Mouse (Mus musculus) erythroblast, embryonic 14.5 days (primary cell): ENCODE measurements around the gene Pla2r1.

Experiments used
- GATA1 ChIP-seq: IDR thresholded peaks from 2 replicates; pipeline ENCODE4 v1.6.1; 2012; ENCODE audit warnings: low read length, inconsistent platforms, mixed read lengths
- TAL1 ChIP-seq: IDR thresholded peaks from 3 replicates; pipeline ENCODE4 v1.6.1; 2012; ENCODE audit warnings: low read length, inconsistent platforms, mixed read lengths

DNA sequence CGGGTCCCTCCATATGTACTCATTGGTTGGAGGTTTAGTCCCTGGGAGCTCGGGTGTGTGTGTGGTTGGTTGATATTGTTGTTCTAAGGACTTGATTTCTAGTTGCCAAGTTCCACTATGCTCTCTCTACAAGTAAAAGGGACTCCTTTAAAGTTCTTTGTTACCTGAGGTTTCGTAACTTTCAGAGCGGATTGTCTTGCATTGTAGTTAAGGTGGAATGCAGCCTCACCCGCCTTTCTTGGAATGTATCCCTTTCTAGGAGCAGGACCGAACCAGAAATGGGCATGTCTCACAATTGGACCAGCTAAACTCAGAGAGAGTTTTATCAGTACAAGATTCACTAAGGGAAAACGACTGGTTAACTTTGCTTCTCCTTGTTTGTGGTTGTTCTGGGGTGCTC lies 141.9 kb downstream of the Pla2r1 start:
- TF ChIP-seq TAL1 (no peak), GATA1 (no peak)
